Mouse (Mus musculus) ES-Bruce4 (cell line): Measurements from ENCODE around the gene Srrm4. TPM values are rescaled to one million over a fixed set of nuclear protein-coding genes. Genes with fewer than 3 reads are reported as not detected.

Experiments used
- H3K27ac ChIP-seq: 2 replicates; pipeline ENCODE4 v1.5.1; 2012; ENCODE audit warnings: low read length, inconsistent platforms; ENCODE audit not compliant: insufficient read depth
- H3K27me3 ChIP-seq: 2 replicates; pipeline ENCODE4 v1.6.1; 2012; ENCODE audit warnings: mild to moderate bottlenecking, low read length, inconsistent platforms; ENCODE audit not compliant: control insufficient read depth, poor library complexity, insufficient read depth, severe bottlenecking
- H3K36me3 ChIP-seq: 2 replicates; pipeline ENCODE4 v1.6.1; 2012; ENCODE audit warnings: inconsistent platforms, mild to moderate bottlenecking, low read length, moderate library complexity; ENCODE audit not compliant: control insufficient read depth, poor library complexity, insufficient read depth, severe bottlenecking
- H3K4me1 ChIP-seq: one replicate; pipeline ENCODE4 v1.8.1; 2011; ENCODE audit warnings: low read length; ENCODE audit not compliant: control insufficient read depth, insufficient read depth
- H3K4me3 ChIP-seq: 2 replicates; pipeline ENCODE4 v1.5.1; 2011; ENCODE audit warnings: low read depth, mild to moderate bottlenecking, low read length
- H3K9ac ChIP-seq: 2 replicates; pipeline ENCODE4 v1.6.1; 2012; ENCODE audit warnings: low read depth, mild to moderate bottlenecking, inconsistent platforms; ENCODE audit not compliant: poor library complexity, severe bottlenecking
- H3K9me3 ChIP-seq: replicated peaks from 2 replicates; pipeline ENCODE4 v1.6.1; 2012; ENCODE audit warnings: mild to moderate bottlenecking, low read length, inconsistent platforms; ENCODE audit not compliant: control insufficient read depth, poor library complexity, insufficient read depth, severe bottlenecking
- CTCF ChIP-seq: IDR thresholded peaks from one replicate; pipeline ENCODE4 v1.8.1; 2011; ENCODE audit warnings: low read depth, low read length
- EP300 ChIP-seq: IDR thresholded peaks from 2 replicates; pipeline ENCODE4 v1.6.1; 2011; ENCODE audit warnings: low read depth, low read length; ENCODE audit not compliant: insufficient read depth
- POLR2A ChIP-seq: IDR thresholded peaks from one replicate; pipeline ENCODE4 v1.8.1; 2011; ENCODE audit warnings: low read length; ENCODE audit not compliant: insufficient read depth
- polyA plus RNA-seq: library from polyadenylated mRNA; stranded (reverse); fragments of >200 nt; gene quantifications from 2 replicates; pipeline ENCODE4 v1.2.4, GENCODE M21; 2011; ENCODE audit warnings: low read depth; ENCODE audit not compliant: missing spikeins, insufficient read depth, insufficient read length

Srrm4 gene
- polyA plus RNA-seq, 1 experiment = 0.48 TPM

DNA sequence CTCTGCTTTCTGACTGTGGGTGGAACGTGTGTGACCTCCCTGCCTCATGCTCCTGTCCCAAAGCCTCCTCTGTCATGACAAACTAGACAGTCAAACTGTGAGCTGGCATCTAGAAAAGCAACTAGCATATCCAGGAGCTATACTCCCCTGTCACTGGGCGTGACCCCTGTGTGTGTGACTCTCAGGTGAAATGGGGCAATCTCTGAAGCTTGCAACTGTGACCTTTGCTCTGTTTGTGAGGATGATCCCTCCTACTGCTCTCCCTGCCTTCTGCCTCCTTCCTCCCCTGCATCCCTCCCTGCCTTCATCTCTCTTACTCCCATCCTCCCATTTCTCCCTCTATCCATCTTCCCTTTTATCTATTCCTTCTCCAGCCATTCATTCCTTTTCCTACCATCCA, 187.6 kb downstream of the Srrm4 start:
- no peak for TF ChIP-seq POLR2A
- TF ChIP-seq CTCF = no peak
- TF ChIP-seq EP300 = no peak
- no peak overlapping the region for H3K9ac ChIP-seq
- no peaks in the 10 kb centered on the region for H3K9me3 ChIP-seq
- no peak overlapping the region for H3K4me3 ChIP-seq
- H3K27me3 ChIP-seq = no peaks in the 10 kb centered on the region
- H3K27ac ChIP-seq = no peak overlapping the region
- peaks cover 11% of the 10 kb centered on the region for H3K4me1 ChIP-seq
- 0 out of 2 replicates have a peak, but pooled peaks cover 3% of the 10 kb centered on the region for H3K36me3 ChIP-seq

DNA sequence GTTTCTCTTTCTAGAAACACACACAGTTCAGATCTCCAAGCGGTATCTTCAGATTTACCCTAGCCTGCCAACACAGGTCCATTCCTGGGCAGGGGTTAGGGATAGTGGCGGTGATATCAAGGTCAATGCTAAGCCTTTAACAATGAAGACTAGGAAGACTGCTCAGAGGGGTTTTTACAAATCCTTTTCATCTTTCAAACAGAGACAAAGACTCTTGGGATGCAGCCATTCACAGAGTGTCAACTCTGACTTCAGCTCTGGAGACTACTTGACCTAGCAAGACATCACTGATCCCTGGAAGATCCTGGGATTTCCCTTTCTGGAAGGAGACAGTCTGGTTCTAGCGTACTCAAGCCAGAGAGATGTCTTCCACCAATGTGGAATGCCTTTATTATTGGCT, 190.8 kb downstream of the Srrm4 start:
- no peak overlapping the region for H3K27ac ChIP-seq
- TF ChIP-seq POLR2A (no peak), EP300 (no peak), CTCF (no peak)
- no peak overlapping the region for H3K9ac ChIP-seq
- H3K9me3 ChIP-seq = no peaks in the 10 kb centered on the region
- H3K4me1 ChIP-seq = peaks cover 9% of the 10 kb centered on the region
- no peak overlapping the region for H3K4me3 ChIP-seq
- H3K36me3 ChIP-seq = no peaks in the 10 kb centered on the region
- H3K27me3 ChIP-seq = no peaks in the 10 kb centered on the region

DNA sequence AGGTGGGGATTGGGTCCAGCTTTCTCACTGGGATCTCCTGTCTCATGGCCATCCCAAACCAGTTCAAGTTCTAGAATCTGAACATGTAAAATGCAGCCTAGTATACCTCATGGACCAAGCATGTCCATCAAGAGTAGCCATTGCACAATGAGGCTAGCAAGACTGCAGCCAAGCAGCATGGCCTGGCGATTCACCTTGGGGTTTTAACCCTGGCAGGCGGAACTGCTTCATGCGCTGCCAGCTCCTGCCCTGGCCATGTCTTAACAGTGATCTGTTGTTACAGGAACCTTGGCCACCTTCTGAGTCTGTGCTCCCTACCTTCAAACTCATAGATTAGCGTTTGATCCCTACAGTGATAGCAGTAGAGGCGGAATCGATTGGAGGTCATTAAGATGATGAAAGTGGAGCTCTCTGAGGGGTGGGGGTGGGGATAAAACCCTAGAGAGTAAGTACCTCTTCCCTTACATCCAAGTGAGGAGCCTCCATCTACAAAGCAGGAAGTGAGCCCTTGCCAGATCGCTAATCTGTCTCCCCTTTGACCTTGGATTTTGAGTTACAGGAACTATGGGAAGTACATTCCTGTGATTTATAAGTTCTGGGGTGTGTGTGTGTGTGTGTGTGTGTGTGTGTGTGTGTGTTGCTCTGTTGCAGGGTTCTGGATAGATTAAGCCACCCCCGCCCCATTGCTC, 191.4 kb downstream of the Srrm4 start:
- Histone ChIP-seq H3K4me3 (no peak overlapping the region), H3K27ac (no peak overlapping the region), H3K9ac (no peak overlapping the region), H3K36me3 (no peaks in the 10 kb centered on the region), H3K9me3 (no peaks in the 10 kb centered on the region), H3K27me3 (no peaks in the 10 kb centered on the region), H3K4me1 (peaks cover 9% of the 10 kb centered on the region)
- TF ChIP-seq POLR2A (no peak), EP300 (no peak), CTCF (no peak)

DNA sequence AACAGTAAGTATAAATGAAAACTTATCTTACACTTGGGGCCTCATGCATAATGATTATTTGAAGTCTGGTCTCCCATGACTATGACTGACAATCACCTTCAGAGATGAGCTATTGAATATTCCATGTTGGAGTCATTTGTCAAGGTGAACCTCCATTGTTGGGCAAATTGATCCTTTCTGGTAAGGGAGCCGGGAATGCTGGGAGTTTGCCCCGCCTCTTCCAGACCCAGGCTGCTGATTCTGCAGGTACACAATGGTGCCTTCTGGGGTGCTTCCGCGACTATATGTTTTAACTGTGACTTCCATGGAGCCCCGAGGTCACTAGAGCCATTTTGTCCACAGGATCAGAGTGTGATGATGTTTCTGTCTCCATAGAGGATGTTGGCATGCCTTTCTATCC, 195.5 kb downstream of the Srrm4 start:
- TF ChIP-seq EP300 = peak; percentile 94
- no peak for TF ChIP-seq POLR2A
- no peak overlapping the region for H3K9ac ChIP-seq
- no peaks in the 10 kb centered on the region for H3K9me3 ChIP-seq
- H3K36me3 ChIP-seq = no peaks in the 10 kb centered on the region
- peak overlapping the region; percentile 89 for H3K27ac ChIP-seq
- H3K27me3 ChIP-seq = no peaks in the 10 kb centered on the region
- peaks cover 6% of the 10 kb centered on the region for H3K4me1 ChIP-seq
- H3K4me3 ChIP-seq = peak overlapping the region; percentile 42; the same call in 1 of the 2 replicates

DNA sequence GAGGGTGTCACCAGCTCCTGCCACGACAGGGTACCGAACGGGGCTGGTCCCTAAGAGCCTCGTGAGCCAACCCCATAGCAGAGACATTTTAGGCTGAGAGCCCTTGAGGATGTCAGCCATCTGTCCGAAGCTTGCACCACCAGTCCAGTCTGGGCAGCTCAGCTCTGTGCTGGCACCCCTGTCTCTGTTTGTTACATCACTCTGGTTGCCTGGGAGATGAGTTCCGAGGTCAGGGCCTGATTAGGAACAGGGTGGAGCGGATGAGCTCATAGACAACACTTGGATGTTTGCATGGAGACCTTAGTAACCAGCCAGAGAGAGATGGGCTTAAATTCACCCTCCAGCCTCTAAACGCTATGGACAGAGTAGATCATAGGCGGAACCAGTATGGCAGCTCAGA, 199.0 kb downstream of the Srrm4 start:
- Histone ChIP-seq H3K27ac (no peak overlapping the region), H3K27me3 (no peaks in the 10 kb centered on the region), H3K36me3 (no peaks in the 10 kb centered on the region), H3K9me3 (no peaks in the 10 kb centered on the region), H3K4me3 (no peak overlapping the region), H3K4me1 (peaks cover 8% of the 10 kb centered on the region), H3K9ac (no peak overlapping the region)
- TF ChIP-seq CTCF (no peak), POLR2A (no peak), EP300 (no peak)

DNA sequence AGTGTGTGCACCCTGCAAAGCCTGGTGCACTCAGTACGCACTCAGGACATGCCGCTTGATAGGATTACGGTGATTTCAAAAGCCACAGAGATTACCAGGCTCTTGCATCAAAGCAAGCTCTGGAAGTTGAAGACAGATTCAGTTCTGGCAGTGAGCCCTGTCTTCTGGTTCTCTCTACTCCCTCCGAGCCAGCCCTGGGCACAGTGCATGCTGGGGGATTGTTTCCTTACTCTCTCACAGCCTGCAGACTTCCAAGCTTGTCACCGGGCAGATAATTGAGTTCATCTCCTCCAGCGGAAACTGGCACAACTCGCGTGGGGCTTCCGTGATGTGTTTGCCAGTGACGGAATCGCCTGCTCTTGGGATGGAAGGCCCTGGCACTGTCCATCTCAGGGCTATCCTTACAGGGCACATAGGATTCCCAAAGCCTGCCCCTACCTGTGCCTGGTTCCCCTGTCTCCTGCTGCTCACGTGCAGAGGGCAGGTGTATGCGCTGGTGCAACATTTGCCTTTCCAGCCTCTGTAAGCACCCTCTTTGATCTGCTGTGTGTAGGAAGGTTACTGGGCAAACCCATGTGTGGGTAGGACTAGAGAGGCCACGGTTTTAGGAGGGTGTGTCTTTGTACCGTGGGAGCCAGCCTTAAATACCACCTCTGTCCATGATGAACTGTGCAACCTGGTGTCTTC, 201.6 kb downstream of the Srrm4 start:
- Histone ChIP-seq H3K4me1 (peaks cover 8% of the 10 kb centered on the region), H3K27ac (no peak overlapping the region)
- TF ChIP-seq EP300 (no peak), CTCF (no peak), POLR2A (no peak)

More for the DNA sequence above, 201.6 kb downstream of the Srrm4 start:
- no peak overlapping the region for H3K9ac ChIP-seq
- H3K27me3 ChIP-seq = no peaks in the 10 kb centered on the region
- no peaks in the 10 kb centered on the region for H3K9me3 ChIP-seq
- no peak overlapping the region for H3K4me3 ChIP-seq
- H3K36me3 ChIP-seq = no peaks in the 10 kb centered on the region
